Mouse (Mus musculus) liver, embryonic 12.5 days (tissue): ENCODE measurements around the gene Ppia. TPM values are rescaled to one million over a fixed set of nuclear protein-coding genes. Genes with fewer than 3 reads are reported as not detected.
"Not testable (repeated sequence)": the region's sequence is repeated elsewhere in the genome, so short reads cannot be mapped to it uniquely, and the experiment has no call there.

Experiments
- ATAC-seq: fragments of 200-750 bp; cut with Nextera tagmentation; 2 replicates; pipeline ENCODE4 v1.8.0; 2017; ENCODE audit warnings: moderate number of reproducible peaks, mild to moderate bottlenecking, moderate library complexity
- H3K27ac ChIP-seq: fragments of 300-500 bp; sonication (generic); 2 replicates; pipeline ENCODE4 v1.5.1; 2016; ENCODE audit warnings: mild to moderate bottlenecking
- H3K27me3 ChIP-seq: fragments of 300-500 bp; sonication (generic); replicated peaks from 2 replicates; pipeline ENCODE4 v1.6.1; 2016; ENCODE audit warnings: mild to moderate bottlenecking, moderate library complexity
- H3K36me3 ChIP-seq: fragments of 300-500 bp; sonication (generic); 2 replicates; pipeline ENCODE4 v1.6.1; 2016; ENCODE audit warnings: mild to moderate bottlenecking, moderate library complexity
- H3K4me1 ChIP-seq: fragments of 300-500 bp; sonication (generic); 2 replicates; pipeline ENCODE4 v1.6.1; 2016
- H3K4me2 ChIP-seq: fragments of 300-500 bp; sonication (generic); 2 replicates; pipeline ENCODE4 v1.6.1; 2016; ENCODE audit warnings: mild to moderate bottlenecking, moderate library complexity
- H3K4me3 ChIP-seq: fragments of 300-500 bp; sonication (generic); 2 replicates; pipeline ENCODE4 v1.5.1; 2016; ENCODE audit warnings: mild to moderate bottlenecking, moderate library complexity
- H3K9ac ChIP-seq: fragments of 300-500 bp; sonication (generic); 2 replicates; pipeline ENCODE4 v1.6.1; 2016; ENCODE audit warnings: mild to moderate bottlenecking, moderate library complexity
- H3K9me3 ChIP-seq: fragments of 300-500 bp; sonication (generic); replicated peaks from 2 replicates; pipeline ENCODE4 v1.6.1; 2016; ENCODE audit warnings: mild to moderate bottlenecking, moderate library complexity
- WGBS: fragments of 180-500 bp; shearing (Covaris S2); methylation state at CpG from one replicate; pipeline ENCODE4 v1.1.7; 2016; ENCODE audit not compliant: insufficient replicate concordance; 5-methylcytosine and 5-hydroxymethylcytosine counted together
- polyA plus RNA-seq: library from polyadenylated mRNA; unstranded; fragments of >200 nt; fragmentation: Nextera tagmentation; extraction: Ambion mirVana; gene quantifications from 2 replicates; pipeline ENCODE4 v1.2.1, GENCODE M21; 2016

The Ppia gene
- polyA plus RNA-seq, 1 experiment from 2014 or later: 3,900 TPM

- Histone ChIP-seq H3K4me1 (peaks cover 44% of the 10 kb centered on the region), H3K27ac (peak overlapping the region; percentile 61; the same call in 1 of the 2 replicates), H3K36me3 (peaks cover 73% of the 10 kb centered on the region)
- H3K4me3 ChIP-seq, ATAC-seq, H3K9ac ChIP-seq, H3K27me3 ChIP-seq, H3K9me3 ChIP-seq, H3K4me2 ChIP-seq: not testable (repeated sequence)
- WGBS: 50% methylated on average over 4 of the region's 4 CpGs
Observed at GRCm38 (mm10) chr11:6419156-6419555, 3.9 kb downstream of the Ppia start.

- no peak for ATAC-seq
- peaks cover 80% of the 10 kb centered on the region for H3K36me3 ChIP-seq
Observed at GRCm38 (mm10) chr11:6420283-6420703, 5.0 kb downstream of the Ppia start.

GRCm38 (mm10) chr11:6420722-6421350 is 5.6 kb downstream of the Ppia start:
- no peaks in the 10 kb centered on the region for H3K27me3 ChIP-seq
- no peaks in the 10 kb centered on the region for H3K9me3 ChIP-seq
- no peak overlapping the region for H3K27ac ChIP-seq
- H3K4me3 ChIP-seq: no peak overlapping the region
- H3K9ac ChIP-seq: no peak overlapping the region
- ATAC-seq: no peak
- 59% methylated on average over 2 of the region's 2 CpGs for WGBS
- H3K36me3 ChIP-seq: peaks cover 83% of the 10 kb centered on the region
- H3K4me1 ChIP-seq: peaks cover 33% of the 10 kb centered on the region
- no peak overlapping the region for H3K4me2 ChIP-seq

More at GRCm38 (mm10) chr11:6420283-6420703, 5.0 kb downstream of the Ppia start:
- Histone ChIP-seq H3K27ac (peak overlapping the region; percentile 30; the same call in 1 of the 2 replicates), H3K4me2 (no peak overlapping the region), H3K9me3 (no peaks in the 10 kb centered on the region), H3K9ac (no peak overlapping the region), H3K27me3 (no peaks in the 10 kb centered on the region), H3K4me1 (peaks cover 34% of the 10 kb centered on the region), H3K4me3 (no peak overlapping the region)
- 20% methylated on average over 1 of the region's 1 CpGs for WGBS

- Histone ChIP-seq H3K4me3 (no peak overlapping the region), H3K4me1 (no peaks in the 10 kb centered on the region), H3K9ac (no peak overlapping the region), H3K4me2 (no peak overlapping the region), H3K27me3 (no peaks in the 10 kb centered on the region), H3K9me3 (no peaks in the 10 kb centered on the region), H3K36me3 (peaks cover 97% of the 10 kb centered on the region), H3K27ac (no peak overlapping the region)
- no peak for ATAC-seq
- 87% methylated on average over 7 of the region's 7 CpGs for WGBS
Observed at GRCm38 (mm10) chr11:6430186-6430585, 14.9 kb downstream of the Ppia start.

GRCm38 (mm10) chr11:6436442-6436841 is 21.2 kb downstream of the Ppia start:
- no peak overlapping the region for H3K9ac ChIP-seq
- no peak overlapping the region for H3K4me3 ChIP-seq
- H3K9me3 ChIP-seq: no peaks in the 10 kb centered on the region
- 62% methylated on average over 8 of the region's 8 CpGs for WGBS
- no peak overlapping the region for H3K4me2 ChIP-seq
- 0 out of 2 replicates have a peak, but pooled peaks cover under 1% of the 10 kb centered on the region for H3K4me1 ChIP-seq
- H3K27ac ChIP-seq: no peak overlapping the region
- H3K36me3 ChIP-seq: peaks cover 93% of the 10 kb centered on the region
- peak; percentile 70 for ATAC-seq
- H3K27me3 ChIP-seq: no peaks in the 10 kb centered on the region

- Histone ChIP-seq H3K9ac (no peak overlapping the region), H3K4me3 (no peak overlapping the region), H3K27me3 (no peaks in the 10 kb centered on the region), H3K4me1 (peaks cover 12% of the 10 kb centered on the region; the same call in 1 of the 2 replicates), H3K27ac (no peak overlapping the region), H3K9me3 (no peaks in the 10 kb centered on the region), H3K4me2 (no peak overlapping the region), H3K36me3 (peaks cover 83% of the 10 kb centered on the region)
- 90% methylated on average over 2 of the region's 2 CpGs for WGBS
- ATAC-seq: no peak
Observed at GRCm38 (mm10) chr11:6437667-6438066, 22.4 kb downstream of the Ppia start.

- Histone ChIP-seq H3K9me3 (no peaks in the 10 kb centered on the region), H3K27me3 (no peaks in the 10 kb centered on the region), H3K27ac (no peak overlapping the region), H3K9ac (no peak overlapping the region), H3K36me3 (peaks cover 58% of the 10 kb centered on the region), H3K4me1 (peaks cover 23% of the 10 kb centered on the region), H3K4me3 (no peak overlapping the region), H3K4me2 (no peak overlapping the region)
- ATAC-seq: no peak
- WGBS: 93% methylated on average over 4 of the region's 4 CpGs
Observed at GRCm38 (mm10) chr11:6440171-6440570, 24.9 kb downstream of the Ppia start.

- H3K9ac ChIP-seq: peak overlapping the region; percentile 52
- H3K27me3 ChIP-seq: no peaks in the 10 kb centered on the region
- WGBS: 88% methylated on average over 4 of the region's 4 CpGs
- peak overlapping the region; percentile 91 for H3K4me3 ChIP-seq
- H3K9me3 ChIP-seq: no peaks in the 10 kb centered on the region
- peaks cover 29% of the 10 kb centered on the region for H3K4me1 ChIP-seq
- H3K4me2 ChIP-seq: peak overlapping the region; percentile 71
- peaks cover 36% of the 10 kb centered on the region for H3K36me3 ChIP-seq
- no peak for ATAC-seq
- H3K27ac ChIP-seq: peak overlapping the region; percentile 10; the same call in 1 of the 2 replicates
Observed at GRCm38 (mm10) chr11:6442566-6442965, 27.3 kb downstream of the Ppia start.

GRCm38 (mm10) chr11:6443102-6443501 is 27.9 kb downstream of the Ppia start:
- peaks cover 31% of the 10 kb centered on the region for H3K36me3 ChIP-seq
- peaks cover 29% of the 10 kb centered on the region for H3K4me1 ChIP-seq
- H3K4me2 ChIP-seq: peak overlapping the region; percentile 71
- H3K27me3 ChIP-seq: no peaks in the 10 kb centered on the region
- H3K4me3 ChIP-seq: peak overlapping the region; percentile 91
- no peak for ATAC-seq
- H3K9me3 ChIP-seq: no peaks in the 10 kb centered on the region
- H3K9ac ChIP-seq: peak overlapping the region; percentile 94
- WGBS: 34% methylated on average over 4 of the region's 4 CpGs
- H3K27ac ChIP-seq: peak overlapping the region; percentile 96

GRCm38 (mm10) chr11:6443727-6444076 is 28.5 kb downstream of the Ppia start:
- no peaks in the 10 kb centered on the region for H3K9me3 ChIP-seq
- H3K27ac ChIP-seq: peak overlapping the region; percentile 96
- H3K36me3 ChIP-seq: peaks cover 25% of the 10 kb centered on the region
- ATAC-seq: no peak
- H3K4me1 ChIP-seq: peaks cover 29% of the 10 kb centered on the region
- H3K9ac ChIP-seq: peak overlapping the region; percentile 94
- WGBS: 0% methylated on average over 10 of the region's 10 CpGs
- H3K27me3 ChIP-seq: no peaks in the 10 kb centered on the region
- H3K4me2 ChIP-seq: peak overlapping the region; percentile 71
- H3K4me3 ChIP-seq: peak overlapping the region; percentile 91

- Histone ChIP-seq H3K9ac (peak within 1 kb of the TSS; percentile 94), H3K4me1 (peaks cover 29% of the 10 kb centered on the region), H3K27ac (peak within 1 kb of the TSS; percentile 96), H3K36me3 (peaks cover 19% of the 10 kb centered on the region), H3K4me3 (peak within 1 kb of the TSS; percentile 91), H3K4me2 (peak within 1 kb of the TSS; percentile 75), H3K9me3 (no peaks in the 10 kb centered on the region), H3K27me3 (no peaks in the 10 kb centered on the region)
- ATAC-seq: peak; percentile 97
- 2% methylated on average over 78 of the region's 80 CpGs for WGBS
Observed at GRCm38 (mm10) chr11:6444077-6444853, 29.0 kb downstream of the Ppia start, which contains the start of gene H2afv. TSS of gene H2afv (minus strand) at chr11:6444443.

- Histone ChIP-seq H3K36me3 (peaks cover 13% of the 10 kb centered on the region), H3K4me1 (peaks cover 29% of the 10 kb centered on the region), H3K4me2 (peak overlapping the region; percentile 75), H3K9me3 (no peaks in the 10 kb centered on the region), H3K9ac (peak overlapping the region; percentile 69), H3K4me3 (peak overlapping the region; percentile 91; the same call in 1 of the 2 replicates), H3K27me3 (no peaks in the 10 kb centered on the region), H3K27ac (peak overlapping the region; percentile 88; the same call in 1 of the 2 replicates)
- ATAC-seq: no peak
- 62% methylated on average over 4 of the region's 4 CpGs for WGBS
Observed at GRCm38 (mm10) chr11:6445441-6445840, 30.2 kb downstream of the Ppia start.
